Mouse (Mus musculus): ENCODE data around the gene Ccdc153. TPM values are rescaled to one million over a fixed set of nuclear protein-coding genes. Genes with fewer than 3 reads are reported as not detected.

Ccdc153 gene
- polyA plus RNA-seq, 1 experiment: 0.61 TPM

DNA sequence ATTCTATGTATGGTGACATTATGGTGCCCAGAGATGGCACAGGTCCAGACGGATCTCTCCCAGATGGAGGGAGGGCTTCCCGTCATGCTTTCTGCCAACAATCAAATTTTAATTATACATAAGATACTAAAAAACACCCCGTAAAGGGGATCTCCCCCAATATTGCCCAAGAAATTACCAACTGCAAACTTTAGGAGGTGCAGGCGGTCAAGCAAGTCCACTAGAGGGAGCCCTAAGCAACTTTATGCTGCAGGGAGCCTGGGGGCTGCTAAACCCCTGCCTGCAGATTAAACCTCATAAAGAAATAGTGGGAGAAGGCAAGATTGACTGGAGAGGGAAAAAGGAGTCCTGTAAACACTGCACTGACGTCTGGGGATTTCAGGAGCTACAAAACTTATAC, 1.0 kb upstream of the Ccdc153 start:
- Histone ChIP-seq H3K27me3 (ENCODE audit: control insufficient read depth, insufficient read depth, low read length) (no peaks in the 10 kb centered on the region), H3K27ac (ENCODE audit: control insufficient read depth, insufficient read depth, low read depth, low read length) (peak overlapping the region; percentile 80), H3K36me3 (ENCODE audit: control insufficient read depth, insufficient read depth, low read length) (peaks cover 1% of the 10 kb centered on the region; the same call in 1 of the 2 replicates), H3K4me1 (ENCODE audit: control insufficient read depth, insufficient read depth, low read length) (peaks cover 7% of the 10 kb centered on the region), H3K4me3 (ENCODE audit: control insufficient read depth, low read depth, low read length) (no peak overlapping the region)
- no peak for TF ChIP-seq POLR2A (IDR thresholded peaks at IDR 0.05; ENCODE audit: control insufficient read depth, low read depth, low read length)
- peak; percentile 65; the same call in 1 of the 2 replicates for TF ChIP-seq CTCF (IDR thresholded peaks at IDR 0.05; ENCODE audit: control insufficient read depth, insufficient read depth, insufficient replicate concordance, low read depth, low read length)

GRCm38 (mm10) chr9:44240911-44241310, 435 bp downstream of the Ccdc153 start:
- Histone ChIP-seq H3K4me1 (ENCODE audit: control insufficient read depth, insufficient read depth, low read length) (peaks cover 7% of the 10 kb centered on the region), H3K27ac (ENCODE audit: control insufficient read depth, insufficient read depth, low read depth, low read length) (no peak overlapping the region), H3K27me3 (ENCODE audit: control insufficient read depth, insufficient read depth, low read length) (no peaks in the 10 kb centered on the region), H3K4me3 (ENCODE audit: control insufficient read depth, low read depth, low read length) (no peak overlapping the region), H3K36me3 (ENCODE audit: control insufficient read depth, insufficient read depth, low read length) (peaks cover 1% of the 10 kb centered on the region; the same call in 1 of the 2 replicates)
- TF ChIP-seq CTCF (IDR thresholded peaks at IDR 0.05; ENCODE audit: control insufficient read depth, insufficient read depth, insufficient replicate concordance, low read depth, low read length) (no peak), POLR2A (IDR thresholded peaks at IDR 0.05; ENCODE audit: control insufficient read depth, low read depth, low read length) (no peak)

- Histone ChIP-seq H3K36me3 (ENCODE audit: control insufficient read depth, insufficient read depth, low read length) (peaks cover 1% of the 10 kb centered on the region; the same call in 1 of the 2 replicates), H3K4me3 (ENCODE audit: control insufficient read depth, low read depth, low read length) (no peak overlapping the region), H3K27ac (ENCODE audit: control insufficient read depth, insufficient read depth, low read depth, low read length) (no peak overlapping the region), H3K4me1 (ENCODE audit: control insufficient read depth, insufficient read depth, low read length) (peaks cover 7% of the 10 kb centered on the region), H3K27me3 (ENCODE audit: control insufficient read depth, insufficient read depth, low read length) (no peaks in the 10 kb centered on the region)
- TF ChIP-seq POLR2A (IDR thresholded peaks at IDR 0.05; ENCODE audit: control insufficient read depth, low read depth, low read length): no peak
- no peak for TF ChIP-seq CTCF (IDR thresholded peaks at IDR 0.05; ENCODE audit: control insufficient read depth, insufficient read depth, insufficient replicate concordance, low read depth, low read length)
Measured at GRCm38 (mm10) chr9:44241418-44241817, 942 bp downstream of the Ccdc153 start.

DNA sequence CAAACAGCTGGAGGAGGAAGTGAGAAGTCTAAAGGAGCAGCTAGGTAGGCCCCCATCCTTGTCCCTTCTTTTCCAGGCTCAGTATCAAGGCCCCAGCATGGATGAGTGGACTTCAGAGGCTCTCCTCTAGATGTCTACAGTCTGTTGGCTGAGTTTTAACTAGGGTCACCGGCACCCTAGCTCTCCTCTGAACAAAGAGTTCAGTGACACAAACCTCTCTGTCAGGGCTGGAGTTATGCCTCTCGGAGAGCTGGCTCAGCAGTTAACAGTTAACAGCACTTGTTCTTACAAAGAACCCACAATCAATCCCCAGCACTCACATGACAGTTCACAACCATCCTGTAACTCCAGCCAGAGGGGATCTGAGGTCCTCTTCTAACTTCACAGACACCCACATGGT, 3.1 kb downstream of the Ccdc153 start:
- H3K4me1 ChIP-seq (ENCODE audit: control insufficient read depth, insufficient read depth, low read length): peaks cover 4% of the 10 kb centered on the region
- H3K4me3 ChIP-seq (ENCODE audit: control insufficient read depth, low read depth, low read length): no peak overlapping the region
- H3K36me3 ChIP-seq (ENCODE audit: control insufficient read depth, insufficient read depth, low read length): no peaks in the 10 kb centered on the region
- H3K27ac ChIP-seq (ENCODE audit: control insufficient read depth, insufficient read depth, low read depth, low read length): no peak overlapping the region
- H3K27me3 ChIP-seq (ENCODE audit: control insufficient read depth, insufficient read depth, low read length): no peaks in the 10 kb centered on the region
- no peak for TF ChIP-seq CTCF (IDR thresholded peaks at IDR 0.05; ENCODE audit: control insufficient read depth, insufficient read depth, insufficient replicate concordance, low read depth, low read length)
- no peak for TF ChIP-seq POLR2A (IDR thresholded peaks at IDR 0.05; ENCODE audit: control insufficient read depth, low read depth, low read length)

DNA sequence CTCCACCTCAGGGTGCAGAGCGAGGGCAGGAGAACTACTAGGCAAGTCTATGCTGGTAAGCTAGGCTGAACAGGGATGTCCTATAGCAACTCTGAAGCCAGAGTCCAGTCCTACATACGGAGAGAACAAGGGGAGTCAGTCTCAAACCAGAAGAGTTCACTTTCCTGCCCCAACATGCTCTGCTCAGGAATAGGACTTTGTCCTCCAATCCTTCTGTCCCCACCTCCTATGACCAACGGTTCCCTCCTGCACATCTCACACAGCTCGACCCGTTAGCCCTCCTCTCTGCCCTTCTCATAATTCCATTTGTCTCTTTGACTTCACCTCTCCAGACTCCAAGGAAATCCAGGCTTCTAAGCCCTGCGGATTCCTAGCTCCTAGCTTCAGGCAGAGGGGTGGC, 7.4 kb downstream of the Ccdc153 start:
- no peak overlapping the region for H3K27ac ChIP-seq (ENCODE audit: control insufficient read depth, insufficient read depth, low read depth, low read length)
- TF ChIP-seq CTCF (IDR thresholded peaks at IDR 0.05; ENCODE audit: control insufficient read depth, insufficient read depth, insufficient replicate concordance, low read depth, low read length): no peak
- no peak for TF ChIP-seq POLR2A (IDR thresholded peaks at IDR 0.05; ENCODE audit: control insufficient read depth, low read depth, low read length)
- H3K27me3 ChIP-seq (ENCODE audit: control insufficient read depth, insufficient read depth, low read length): no peaks in the 10 kb centered on the region
- H3K4me3 ChIP-seq (ENCODE audit: control insufficient read depth, low read depth, low read length): no peak overlapping the region
- H3K36me3 ChIP-seq (ENCODE audit: control insufficient read depth, insufficient read depth, low read length): no peaks in the 10 kb centered on the region
- peaks cover 9% of the 10 kb centered on the region for H3K4me1 ChIP-seq (ENCODE audit: control insufficient read depth, insufficient read depth, low read length)

GRCm38 (mm10) chr9:44249181-44250146, 9.0 kb downstream of the Ccdc153 start:
- no peak overlapping the region for H3K4me3 ChIP-seq (ENCODE audit: control insufficient read depth, low read depth, low read length)
- no peaks in the 10 kb centered on the region for H3K27me3 ChIP-seq (ENCODE audit: control insufficient read depth, insufficient read depth, low read length)
- H3K36me3 ChIP-seq (ENCODE audit: control insufficient read depth, insufficient read depth, low read length): no peaks in the 10 kb centered on the region
- peaks cover 9% of the 10 kb centered on the region for H3K4me1 ChIP-seq (ENCODE audit: control insufficient read depth, insufficient read depth, low read length)
- no peak overlapping the region for H3K27ac ChIP-seq (ENCODE audit: control insufficient read depth, insufficient read depth, low read depth, low read length)
- TF ChIP-seq POLR2A (IDR thresholded peaks at IDR 0.05; ENCODE audit: control insufficient read depth, low read depth, low read length) (no peak), CTCF (IDR thresholded peaks at IDR 0.05; ENCODE audit: control insufficient read depth, insufficient read depth, insufficient replicate concordance, low read depth, low read length) (peak; percentile 54; the same call in 1 of the 2 replicates)

DNA sequence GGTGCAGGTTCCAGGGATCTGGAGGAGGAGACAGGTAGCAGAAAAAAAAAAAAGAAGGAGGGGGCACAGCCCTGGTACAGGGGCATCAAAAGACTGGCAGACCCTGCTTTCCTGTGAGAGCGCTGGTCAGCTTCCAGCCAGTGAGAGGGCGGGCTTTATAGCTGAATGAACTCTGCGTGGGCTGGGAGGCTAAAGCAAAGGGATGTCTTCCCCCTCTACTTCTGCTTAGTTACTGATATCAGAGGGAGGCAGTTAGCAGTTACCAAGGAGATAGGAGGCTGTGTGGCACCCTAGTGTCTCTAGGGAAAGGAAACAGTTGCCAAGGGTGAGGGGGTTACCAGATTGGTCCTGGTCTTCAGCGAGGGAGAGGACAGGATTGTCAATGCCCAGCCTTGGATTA, 10.0 kb downstream of the Ccdc153 start:
- H3K27me3 ChIP-seq (ENCODE audit: control insufficient read depth, insufficient read depth, low read length): no peaks in the 10 kb centered on the region
- peaks cover 9% of the 10 kb centered on the region for H3K4me1 ChIP-seq (ENCODE audit: control insufficient read depth, insufficient read depth, low read length)
- H3K4me3 ChIP-seq (ENCODE audit: control insufficient read depth, low read depth, low read length): no peak overlapping the region
- no peaks in the 10 kb centered on the region for H3K36me3 ChIP-seq (ENCODE audit: control insufficient read depth, insufficient read depth, low read length)
- TF ChIP-seq CTCF (IDR thresholded peaks at IDR 0.05; ENCODE audit: control insufficient read depth, insufficient read depth, insufficient replicate concordance, low read depth, low read length) (no peak), POLR2A (IDR thresholded peaks at IDR 0.05; ENCODE audit: control insufficient read depth, low read depth, low read length) (no peak)
- H3K27ac ChIP-seq (ENCODE audit: control insufficient read depth, insufficient read depth, low read depth, low read length): no peak overlapping the region
